Mouse (Mus musculus): Measurements from ENCODE around the gene Guca2b. TPM values are rescaled to one million over a fixed set of nuclear protein-coding genes. Genes with fewer than 3 reads are reported as not detected.
"Not testable (repeated sequence)": the region's sequence is repeated elsewhere in the genome, so short reads cannot be mapped to it uniquely, and the experiment has no call there.

Guca2b gene
- polyA plus RNA-seq, 2 experiments from 2014 or later: not detected

DNA sequence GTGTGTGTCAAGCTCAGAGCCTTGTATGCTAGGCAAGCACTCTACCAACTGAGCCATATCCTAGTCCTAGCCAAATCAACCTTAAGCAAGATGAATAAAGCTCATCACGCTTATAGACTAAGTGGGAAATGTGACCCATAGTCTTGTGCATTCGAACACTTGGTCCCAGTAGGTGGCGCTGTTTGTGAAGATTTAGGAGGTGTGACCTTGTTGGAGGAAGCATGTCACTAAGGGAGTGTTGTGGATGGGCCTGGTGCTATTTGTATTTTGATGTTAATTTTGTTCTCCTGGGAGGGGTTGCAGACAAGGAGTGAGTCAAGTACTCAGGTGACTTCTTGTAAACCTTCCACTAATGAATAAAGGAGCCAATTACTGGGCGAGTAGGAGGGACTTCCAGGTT is 16.1 kb downstream of the Guca2b start:
- ATAC-seq: no peak

DNA sequence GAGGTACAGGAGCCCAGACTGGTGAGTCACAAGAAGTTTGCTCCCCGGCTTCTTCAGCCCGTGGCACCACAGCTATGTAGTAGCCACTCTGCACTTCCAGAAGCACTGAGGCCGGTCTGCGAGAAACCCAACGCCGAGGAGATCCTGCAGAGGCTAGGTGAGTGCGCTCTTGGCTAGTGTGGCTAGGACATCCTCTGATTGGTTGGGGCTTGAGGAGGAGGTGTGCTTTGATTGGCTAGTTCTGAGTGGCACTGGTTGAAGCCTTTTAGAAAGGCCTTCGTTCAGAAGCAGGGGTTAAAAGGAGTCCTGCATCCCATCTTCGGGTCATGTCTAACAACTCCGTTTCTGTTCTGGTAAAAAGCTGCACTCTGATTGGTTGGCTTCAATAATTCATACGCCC is 20.1 kb downstream of the Guca2b start:
- ATAC-seq: no peak

DNA sequence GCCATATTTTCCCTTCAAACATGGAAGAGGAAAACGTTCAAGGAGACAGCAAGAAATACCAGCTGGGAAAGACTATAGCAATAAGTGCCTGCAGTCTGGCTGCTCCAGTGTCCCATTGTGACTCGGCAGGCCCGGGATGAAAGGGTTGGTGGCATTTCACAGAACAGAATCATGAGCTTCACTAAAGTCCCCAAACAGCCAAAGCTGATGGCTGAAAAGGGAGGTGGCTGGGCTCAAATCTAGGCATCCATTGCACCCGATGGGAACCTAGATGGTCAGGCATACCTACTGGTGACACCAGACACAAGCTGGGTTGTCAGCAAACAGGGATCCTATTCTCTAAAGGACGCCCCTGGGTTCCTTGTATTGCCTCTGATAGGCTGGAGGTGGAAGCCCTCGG is 20.8 kb downstream of the Guca2b start:
- no peak for ATAC-seq

DNA sequence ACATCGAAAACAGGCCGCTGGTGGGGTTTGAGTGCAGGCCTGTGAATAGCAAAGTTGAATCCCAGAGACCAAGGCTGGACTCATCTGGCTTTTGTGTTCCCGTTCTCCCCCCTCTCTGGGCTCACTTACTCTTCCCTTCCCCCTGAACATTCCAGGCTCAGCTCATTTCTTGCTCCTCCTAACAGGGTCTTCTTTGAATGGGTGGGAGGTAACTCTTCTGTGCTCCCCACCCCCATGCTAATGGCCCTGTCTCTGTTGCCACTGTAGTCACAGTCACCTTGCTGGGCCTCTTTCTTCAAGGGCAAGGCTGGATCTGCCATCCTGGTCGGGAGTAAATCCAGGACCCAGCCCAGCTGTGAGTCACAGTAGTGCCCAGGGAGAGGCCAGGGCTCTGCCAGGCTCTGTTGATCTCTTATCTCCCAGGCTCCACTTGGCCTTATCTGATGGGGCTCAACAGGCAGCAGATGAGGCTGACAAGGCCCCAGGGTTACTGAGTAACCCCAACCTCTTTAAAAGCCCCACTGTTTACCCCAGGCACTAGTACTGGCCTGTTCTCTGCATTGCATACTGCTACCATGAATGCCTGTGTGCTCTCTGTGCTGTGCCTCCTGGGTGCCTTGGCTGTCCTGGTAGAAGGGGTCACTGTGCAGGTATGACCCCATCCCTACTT is 21.4 kb downstream of the Guca2b start, which contains the start of gene Guca2a:
Gene Guca2a (plus strand): TSS at position 529 of the 670 bp plus-strand sequence.
- no peak for ATAC-seq

DNA sequence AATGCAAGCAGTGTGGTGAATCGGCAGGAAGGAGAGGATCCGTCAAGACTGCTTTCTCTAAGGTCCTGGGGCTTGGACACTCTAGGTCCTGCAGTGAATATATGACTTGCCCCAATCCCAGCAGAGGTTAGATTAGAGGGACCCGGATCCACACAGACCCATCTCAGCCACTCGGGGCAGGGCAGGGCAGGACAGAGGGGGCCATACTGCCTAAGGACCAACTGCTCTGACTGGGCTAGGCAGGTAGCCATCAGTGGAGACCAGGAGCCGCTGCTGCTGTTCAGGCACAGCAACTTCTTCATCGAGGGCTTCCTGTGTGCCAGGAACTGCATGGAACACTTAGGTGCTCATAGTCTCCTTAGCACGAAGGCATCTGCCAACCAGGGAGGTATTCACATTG is 22.0 kb downstream of the Guca2b start:
- ATAC-seq: no peak

DNA sequence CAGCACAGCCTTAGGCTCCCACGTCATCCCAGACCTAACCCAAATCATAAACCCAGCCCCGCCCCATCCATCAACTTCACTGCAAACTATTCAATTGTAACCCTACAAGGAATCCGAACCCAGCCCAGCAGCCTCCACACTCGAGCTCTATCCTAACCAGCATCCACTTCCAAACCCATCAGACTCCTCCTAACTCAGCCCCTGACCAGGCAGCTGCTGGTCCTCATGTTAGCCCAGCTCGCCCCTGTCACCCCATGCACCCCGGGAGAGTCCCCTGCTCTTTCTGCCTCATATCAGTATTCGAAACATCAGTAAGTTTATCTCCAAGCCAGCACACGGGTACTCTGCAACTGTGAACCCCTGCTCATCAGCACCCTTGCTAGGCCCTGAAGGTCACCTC is 23.1 kb downstream of the Guca2b start:
- ATAC-seq: no peak

DNA sequence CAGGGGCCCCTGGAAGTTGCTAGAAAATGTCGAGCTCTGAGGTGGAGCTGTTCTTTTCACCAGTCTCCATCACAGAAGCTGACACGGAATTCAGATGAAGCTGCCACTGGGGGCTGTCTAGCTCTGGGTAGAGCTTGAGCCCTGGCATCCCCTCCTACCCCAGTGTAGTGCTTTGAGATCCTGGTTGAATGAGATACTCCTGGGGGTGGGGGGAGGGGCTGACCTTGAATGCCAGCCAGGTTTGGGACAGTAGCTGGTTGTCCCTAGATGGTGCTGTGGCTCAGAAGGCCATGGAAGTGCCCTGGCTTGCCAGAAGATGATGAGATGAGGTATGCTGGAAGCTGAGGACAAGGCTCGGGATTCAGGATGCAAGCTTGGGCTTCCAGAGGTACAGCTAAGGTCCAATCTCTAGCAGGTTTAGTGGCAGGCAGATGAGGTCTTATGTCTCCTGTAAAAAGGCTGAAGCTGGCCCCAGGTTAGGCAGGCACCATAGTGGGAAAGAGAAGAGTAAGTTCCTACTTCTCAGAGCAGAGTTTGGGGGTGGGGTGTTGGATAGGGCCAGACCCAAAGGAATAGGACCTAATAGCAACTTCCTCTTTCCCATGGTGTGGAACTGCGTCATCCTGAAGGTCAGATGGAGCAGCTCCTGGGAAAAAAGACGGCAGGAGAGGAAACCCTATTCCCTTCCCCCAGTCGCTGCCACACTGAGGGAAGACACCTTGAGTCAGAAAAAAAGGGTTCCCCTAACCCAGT is 23.7 kb downstream of the Guca2b start:
- no peak for ATAC-seq

DNA sequence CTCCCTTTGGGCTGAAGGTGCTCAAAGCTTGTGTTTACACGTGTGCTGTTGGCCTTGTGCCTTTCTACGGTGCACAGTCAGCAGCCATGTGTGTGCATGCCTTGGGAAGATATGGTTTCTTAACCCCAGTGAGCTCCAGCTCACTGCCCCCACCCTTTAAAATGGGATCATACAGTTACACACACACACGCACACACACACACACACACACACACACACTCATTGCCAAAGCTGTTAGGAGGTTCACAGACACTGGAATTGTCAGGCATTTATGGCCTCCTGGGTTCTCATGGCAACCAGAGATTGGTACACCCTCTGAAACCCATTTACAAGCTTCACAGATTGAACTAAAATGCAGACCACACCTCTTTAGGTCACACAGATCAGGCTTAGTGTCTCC is 24.8 kb downstream of the Guca2b start:
- no peak for ATAC-seq

DNA sequence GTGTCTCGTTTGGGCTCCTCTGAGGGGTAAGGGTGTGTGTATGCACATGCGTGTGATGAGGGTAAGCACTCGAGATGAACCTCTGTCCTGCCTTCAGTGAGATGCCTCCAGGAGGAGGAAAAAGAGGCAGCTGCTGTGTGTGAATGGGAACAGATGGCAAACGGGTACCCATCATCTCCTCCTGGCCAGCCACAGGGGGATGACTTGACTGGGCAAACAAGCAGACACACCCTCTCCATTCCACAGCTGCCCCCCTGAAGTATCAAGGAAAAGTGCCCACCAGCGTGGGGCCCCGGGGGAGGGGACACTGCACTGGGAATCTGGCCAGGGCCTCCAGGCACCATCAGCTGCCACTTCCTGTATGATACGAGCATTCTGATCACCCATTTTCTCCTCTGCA is 25.4 kb downstream of the Guca2b start:
- no peak for ATAC-seq

DNA sequence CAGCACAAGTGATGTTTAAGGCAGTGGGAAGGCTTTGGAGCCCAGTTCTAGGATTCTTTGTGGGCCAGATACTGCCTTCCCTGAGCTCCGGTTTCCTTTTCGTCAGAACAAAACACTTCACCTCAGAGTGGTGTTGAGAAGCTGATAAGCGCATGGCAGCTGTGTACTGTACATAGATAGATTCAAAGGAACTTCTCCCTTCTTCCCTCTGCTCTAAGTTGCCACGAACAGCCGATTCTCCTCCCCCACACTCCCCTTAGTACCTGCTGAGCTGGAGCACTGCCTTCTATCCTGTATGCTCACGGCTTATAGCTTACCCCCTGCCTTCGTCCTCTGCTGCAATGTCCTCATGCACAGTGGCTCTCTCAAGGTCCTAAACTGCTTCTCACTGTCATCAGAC is 26.0 kb downstream of the Guca2b start:
- ATAC-seq: no peak

DNA sequence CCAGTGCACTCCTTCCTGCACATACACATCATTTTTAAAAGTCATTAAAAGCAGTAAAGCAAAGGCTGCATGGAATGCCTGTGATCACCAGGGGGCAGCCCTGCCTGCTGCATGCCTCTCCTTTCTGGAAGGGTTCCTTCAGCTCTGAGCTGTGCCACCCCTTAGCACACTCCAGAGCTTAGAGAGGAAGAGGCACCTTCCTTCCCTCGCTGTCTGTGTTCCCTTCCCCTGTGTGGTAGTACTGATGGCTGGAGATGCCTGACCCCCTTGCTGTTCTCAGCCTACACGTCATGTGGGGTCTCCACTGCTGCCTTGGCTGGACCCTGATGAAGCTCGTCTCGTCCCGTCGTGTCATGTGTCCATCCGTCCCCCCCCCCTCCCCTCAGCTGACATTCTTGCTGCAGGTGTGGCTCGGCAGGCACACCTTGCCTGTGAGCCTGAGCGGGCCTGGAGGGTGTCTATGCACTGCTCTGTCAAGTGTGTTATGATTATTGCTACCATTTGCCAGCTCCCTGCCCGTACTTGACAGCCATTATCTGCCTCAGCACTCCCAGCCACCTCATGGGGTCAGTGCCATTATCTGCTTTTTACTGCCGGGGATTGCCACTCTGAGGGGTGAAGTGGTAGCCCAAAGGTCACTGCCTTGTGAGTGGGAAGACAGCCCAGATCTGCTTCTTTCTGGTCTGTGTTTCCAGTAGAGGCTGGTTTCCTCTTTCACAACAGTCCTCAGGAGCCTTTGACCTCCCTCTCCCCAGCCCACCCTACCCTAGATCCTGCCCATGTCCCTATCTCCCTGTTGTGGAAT is 27.4 kb downstream of the Guca2b start:
- ATAC-seq: no peak

DNA sequence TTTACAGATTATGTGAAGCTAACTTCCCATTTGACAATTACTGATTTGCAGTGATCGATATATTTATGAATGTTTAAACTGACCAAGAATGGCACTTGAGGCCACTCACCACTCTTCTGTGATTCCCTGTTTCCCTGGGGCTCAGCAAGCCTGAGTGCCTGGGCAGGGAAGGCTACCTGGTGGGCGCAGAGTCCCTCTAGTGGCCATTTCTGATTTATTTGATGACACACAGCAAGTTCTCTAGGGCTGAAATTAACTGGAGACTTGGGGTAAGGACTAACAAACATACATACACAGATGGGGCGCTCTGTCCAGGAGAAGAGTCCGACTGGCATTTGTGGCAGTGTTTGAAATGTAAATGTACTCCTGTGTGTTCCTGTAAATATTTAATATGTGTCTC is 30.4 kb downstream of the Guca2b start:
- ATAC-seq: not testable (repeated sequence)

DNA sequence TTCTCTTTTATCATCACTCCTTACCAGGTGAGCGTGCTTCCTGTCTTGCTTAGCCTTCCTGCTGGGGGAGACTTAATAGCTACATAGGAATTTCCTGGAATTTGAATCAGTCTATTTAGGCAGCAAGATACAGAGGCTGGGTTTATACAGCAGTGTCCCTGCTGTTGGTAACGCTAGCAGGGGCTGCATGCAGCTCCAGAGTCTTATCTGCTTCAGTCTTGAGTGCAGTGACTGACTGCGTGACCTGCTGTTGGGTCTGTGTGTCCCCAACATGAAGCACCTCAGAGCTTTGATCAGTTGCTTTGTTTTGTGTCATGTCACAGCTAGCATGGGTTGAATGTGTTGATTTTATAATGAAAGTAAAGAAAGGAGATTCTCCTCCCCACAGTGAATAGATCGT is 31.4 kb downstream of the Guca2b start:
- no peak for ATAC-seq

DNA sequence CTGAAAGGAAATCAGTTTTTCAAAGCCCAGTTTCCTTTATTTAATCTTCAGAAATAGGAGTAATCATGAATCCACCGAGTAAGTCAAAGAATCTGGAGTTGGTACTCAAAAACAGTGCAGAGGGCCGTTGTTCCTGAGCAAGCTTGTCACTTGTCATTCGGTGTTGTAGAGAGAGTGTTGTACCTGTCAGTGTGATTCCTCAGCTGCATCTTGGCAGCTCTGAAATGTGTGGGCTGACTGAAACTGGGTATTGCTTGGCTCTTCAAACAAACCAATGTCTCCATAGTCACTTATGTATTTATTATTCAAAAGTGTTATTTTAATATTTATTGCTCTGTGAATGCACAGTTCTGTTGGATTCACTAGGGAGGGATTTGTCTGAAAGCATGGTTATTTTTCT is 31.9 kb downstream of the Guca2b start:
- no peak for ATAC-seq

DNA sequence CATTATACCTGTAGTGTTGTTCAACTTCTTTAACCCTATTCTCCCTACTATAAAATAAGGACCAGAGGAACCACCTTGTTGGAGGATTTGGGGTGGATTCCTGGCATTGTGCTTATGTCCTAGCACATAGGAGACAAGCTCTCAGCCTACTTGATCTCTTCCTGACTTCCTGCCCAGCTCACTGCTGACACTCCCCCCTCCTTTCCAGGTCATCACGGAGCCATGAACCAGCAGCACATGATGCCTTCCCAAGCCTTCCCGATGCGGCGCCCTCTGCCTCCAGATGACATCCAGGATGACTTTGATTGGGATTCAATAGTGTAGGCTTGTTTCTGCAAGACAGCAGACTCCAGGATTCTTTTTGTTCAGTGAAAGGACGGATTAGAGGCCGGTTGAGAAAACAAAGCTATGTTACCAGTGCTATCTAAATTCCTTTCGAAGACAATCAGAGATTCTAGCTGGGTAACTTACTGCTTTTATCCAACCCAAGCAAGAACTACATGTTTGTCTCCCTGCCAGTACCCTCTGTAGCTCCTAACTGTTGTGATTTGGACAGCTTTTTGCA is 32.6 kb downstream of the Guca2b start:
- ATAC-seq: no peak

DNA sequence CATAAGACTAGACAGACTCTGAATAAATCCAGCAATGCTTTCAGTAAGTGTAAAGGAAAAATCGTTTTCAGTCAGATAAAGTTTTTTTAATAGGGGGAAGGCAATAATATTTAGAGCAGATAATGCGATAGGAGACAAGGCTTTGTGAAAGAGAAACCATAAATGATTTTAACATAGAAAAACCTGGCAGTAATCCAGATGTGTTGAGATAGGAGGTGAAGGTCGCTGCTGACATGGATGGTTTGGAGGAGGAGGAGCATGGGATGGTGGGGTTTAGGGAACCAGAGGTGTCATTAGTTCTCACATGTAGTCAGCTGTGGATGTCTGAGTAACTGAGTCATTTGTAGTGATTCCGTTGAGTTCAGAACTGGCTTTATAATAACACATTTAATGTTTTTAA is 44.0 kb downstream of the Guca2b start:
- ATAC-seq: no peak

DNA sequence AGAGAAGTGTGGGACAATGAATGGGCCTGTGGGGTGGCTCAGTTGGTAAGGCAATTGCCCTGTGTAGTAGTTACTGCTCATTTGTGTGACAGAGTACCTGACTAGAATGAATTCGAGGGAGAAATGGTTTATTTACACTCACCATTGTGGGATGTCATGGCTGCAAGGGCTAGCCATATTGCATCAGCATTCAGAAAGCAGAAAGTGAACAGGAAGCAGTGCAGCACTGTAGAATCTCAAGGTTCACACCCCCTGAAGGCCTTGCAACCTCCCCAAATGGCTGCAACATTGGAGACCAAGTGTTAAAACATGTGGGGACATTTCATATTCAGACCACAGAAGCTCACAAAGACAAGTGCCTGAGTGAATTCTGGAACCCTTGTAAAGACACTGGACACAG is 44.7 kb downstream of the Guca2b start:
- ATAC-seq: no peak

DNA sequence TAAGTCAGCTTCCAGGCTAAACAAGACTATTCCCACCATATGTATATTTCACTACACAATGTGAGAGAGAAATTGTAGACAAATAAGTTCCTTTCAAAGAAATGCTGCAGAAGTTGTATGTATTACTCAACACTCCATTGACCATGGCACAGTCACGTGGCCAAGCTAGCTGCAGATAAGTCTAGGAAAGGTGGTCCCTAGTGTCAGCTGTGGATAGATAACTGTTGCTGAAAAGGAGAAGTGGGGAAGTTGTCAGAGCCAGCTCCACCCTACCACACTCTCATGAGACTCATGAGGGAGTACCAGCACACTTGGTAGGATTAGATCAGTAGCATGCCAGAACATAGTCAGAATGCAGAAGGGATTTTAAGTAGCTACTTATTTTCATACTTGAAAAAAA is 49.3 kb downstream of the Guca2b start:
- ATAC-seq: no peak

Other genes starting within 250 kb of the Guca2b start
- 1 to 10 TPM; 4.9 to 8.4 TPM for gene Ccdc30, start 243.4 kb downstream of the Guca2b start, polyA plus RNA-seq (2017; shearing (Covaris generic))
- 10 to 100 TPM; 57.1 to 59.9 TPM for gene Ppcs, start 236.5 kb downstream of the Guca2b start, polyA plus RNA-seq (2017; shearing (Covaris generic))
- not detected for gene Zmynd12, start 236.1 kb downstream of the Guca2b start, polyA plus RNA-seq (2017; shearing (Covaris generic))
- under 1 TPM; 0.14 to 0.19 TPM for gene Rimkla, start 166.3 kb downstream of the Guca2b start, polyA plus RNA-seq (2017; shearing (Covaris generic))
- gene Foxj3, start 122.0 kb downstream of the Guca2b start, polyA plus RNA-seq (2017; shearing (Covaris generic)): 10 to 100 TPM in 1 of 2 experiments, 1 to 10 TPM in 1; 9.4 to 11.7 TPM
- gene Frg2f1, start 119.4 kb downstream of the Guca2b start, polyA plus RNA-seq (2017; shearing (Covaris generic)): 1 to 10 TPM; 1.4 to 1.8 TPM
- gene Guca2a, start 21.2 kb downstream of the Guca2b start, polyA plus RNA-seq (2017; shearing (Covaris generic)): not detected
- gene Hivep3, start 74.8 kb upstream of the Guca2b start, polyA plus RNA-seq (2017; shearing (Covaris generic)): 10 to 100 TPM; 21.0 to 25.2 TPM